Mouse (Mus musculus) MEL (cell line): ENCODE measurements around the gene Rpl36al. TPM values are rescaled to one million over a fixed set of nuclear protein-coding genes. Genes with fewer than 3 reads are reported as not detected.

Experiments used
- DNase-seq: peaks from one replicate; pipeline ENCODE4 v3.0.0; 2011; ENCODE audit warnings: low read depth, low spot score
- H3K27ac ChIP-seq: 2 replicates; pipeline ENCODE4 v1.5.1; 2012; ENCODE audit warnings: low read depth, mild to moderate bottlenecking, control low read depth, low read length, moderate library complexity; ENCODE audit not compliant: control insufficient read depth
- H3K27me3 ChIP-seq, 2 experiments: fragments of 150-350 bp in 1 of 2; sonication (generic) in 1 of 2; 2 replicates each; pipeline ENCODE4 v1.6.1; 2012; ENCODE audit warnings: low read length in 2 of 2, mild to moderate bottlenecking in 2 of 2, improper control_type of control experiment in 1 of 2, moderate library complexity in 1 of 2; ENCODE audit not compliant: insufficient read depth in 2 of 2, control insufficient read depth in 1 of 2
- H3K36me3 ChIP-seq, 2 experiments: 2 replicates each; pipeline ENCODE4 v1.6.1; 2012 to 2014; ENCODE audit warnings: low read length in 2 of 2, improper control_type of control experiment in 1 of 2, inconsistent platforms in 1 of 2, mild to moderate bottlenecking in 1 of 2; ENCODE audit not compliant: insufficient read depth in 2 of 2, control insufficient read depth in 1 of 2
- H3K4me1 ChIP-seq, 2 experiments: fragments of 150-350 bp in 1 of 2; sonication (generic) in 1 of 2; 2 replicates each; pipeline ENCODE4 v1.6.1; 2012; ENCODE audit warnings: low read length in 2 of 2, improper control_type of control experiment in 1 of 2, mild to moderate bottlenecking in 1 of 2; ENCODE audit not compliant: insufficient read depth in 2 of 2, control insufficient read depth in 1 of 2
- H3K4me3 ChIP-seq, 2 experiments: fragments of 150-350 bp in 1 of 2; sonication (generic) in 1 of 2; 2 replicates each; pipeline ENCODE4 v1.5.1; 2012; ENCODE audit warnings: low read depth in 2 of 2, low read length in 2 of 2, mild to moderate bottlenecking in 2 of 2, moderate library complexity in 2 of 2, control low read depth in 1 of 2, improper control_type of control experiment in 1 of 2; ENCODE audit not compliant: control insufficient read depth in 1 of 2, insufficient read depth in 1 of 2
- H3K79me2 ChIP-seq: 2 replicates; pipeline ENCODE4 v1.6.1; 2012; ENCODE audit warnings: mild to moderate bottlenecking, low read length, moderate library complexity; ENCODE audit not compliant: control insufficient read depth, poor library complexity, insufficient read depth
- H3K9ac ChIP-seq: 2 replicates; pipeline ENCODE4 v1.6.1; 2012; ENCODE audit warnings: low read depth, mild to moderate bottlenecking, control low read depth, low read length, moderate library complexity; ENCODE audit not compliant: control insufficient read depth, poor library complexity, severe bottlenecking
- H3K9me3 ChIP-seq: fragments of 150-350 bp; sonication (generic); replicated peaks from 2 replicates; pipeline ENCODE4 v1.6.1; 2012; ENCODE audit warnings: mild to moderate bottlenecking, low read length, improper control_type of control experiment, moderate library complexity; ENCODE audit not compliant: insufficient read depth
- CHD2 ChIP-seq: IDR thresholded peaks from 2 replicates; pipeline ENCODE4 v1.6.1; 2011; ENCODE audit warnings: low read length, improper control_type of control experiment
- ELF1 ChIP-seq: IDR thresholded peaks from 2 replicates; pipeline ENCODE4 v1.6.1; 2014; ENCODE audit warnings: low read depth, mild to moderate bottlenecking, inconsistent platforms, low read length, improper control_type of control experiment, moderate library complexity
- GATA1 ChIP-seq: IDR thresholded peaks from 2 replicates; pipeline ENCODE4 v1.6.1; 2011; ENCODE audit warnings: low read depth, low read length, improper control_type of control experiment
- HCFC1 ChIP-seq: IDR thresholded peaks from 2 replicates; pipeline ENCODE4 v1.6.1; 2012; ENCODE audit warnings: low read depth, mild to moderate bottlenecking, inconsistent platforms, low read length, improper control_type of control experiment, moderate library complexity
- MXI1 ChIP-seq: IDR thresholded peaks from 2 replicates; pipeline ENCODE4 v1.6.1; 2011; ENCODE audit warnings: mild to moderate bottlenecking, low read depth, low read length, improper control_type of control experiment
- MYB ChIP-seq: IDR thresholded peaks from 2 replicates; pipeline ENCODE4 v1.6.1; 2011; ENCODE audit warnings: mild to moderate bottlenecking, low read depth, low read length, improper control_type of control experiment
- MYC ChIP-seq: IDR thresholded peaks from 2 replicates; pipeline ENCODE4 v1.6.1; 2011; ENCODE audit warnings: low read depth, mild to moderate bottlenecking, low read length, improper control_type of control experiment, moderate library complexity
- NELFE ChIP-seq: IDR thresholded peaks from 2 replicates; pipeline ENCODE4 v1.6.1; 2011; ENCODE audit warnings: low read depth, low read length, improper control_type of control experiment
- POLR2A ChIP-seq, 2 experiments: IDR thresholded peaks; 2 replicates each; pipeline ENCODE4 v1.6.1; 2011 to 2012; ENCODE audit warnings: low read length in 2 of 2, mild to moderate bottlenecking in 2 of 2, control low read depth in 1 of 2, improper control_type of control experiment in 1 of 2, low read depth in 1 of 2, moderate library complexity in 1 of 2; ENCODE audit not compliant: control insufficient read depth in 1 of 2, insufficient read depth in 1 of 2, poor library complexity in 1 of 2
- POLR2AphosphoS2 ChIP-seq: IDR thresholded peaks from 2 replicates; pipeline ENCODE4 v1.6.1; 2011; ENCODE audit warnings: low read length, improper control_type of control experiment
- POLR2AphosphoS5 ChIP-seq: IDR thresholded peaks from 2 replicates; pipeline ENCODE4 v1.6.1; 2012; ENCODE audit warnings: low read depth, borderline replicate concordance, mild to moderate bottlenecking, inconsistent platforms, low read length, moderate library complexity, mixed read lengths
- SMC3 ChIP-seq: IDR thresholded peaks from 2 replicates; pipeline ENCODE4 v1.6.1; 2011; ENCODE audit warnings: low read depth, low read length, improper control_type of control experiment
- ZKSCAN1 ChIP-seq: IDR thresholded peaks from 2 replicates; pipeline ENCODE4 v1.6.1; 2012; ENCODE audit warnings: low read depth, mild to moderate bottlenecking, inconsistent platforms, low read length, improper control_type of control experiment, moderate library complexity
- ZMIZ1 ChIP-seq: IDR thresholded peaks from 2 replicates; pipeline ENCODE4 v1.6.1; 2012; ENCODE audit warnings: low read depth, mild to moderate bottlenecking, inconsistent platforms, low read length, improper control_type of control experiment, moderate library complexity
- polyA plus RNA-seq, 2 experiments: library from polyadenylated mRNA; stranded (reverse) in 1 of 2; unstranded in 1 of 2; fragments of >175 nt in 1 of 2; fragments of >200 nt in 1 of 2; gene quantifications; 2 replicates each; pipeline versions ENCODE4 v1.2.1 to v1.2.4; 2012; ENCODE audit warnings: low replicate concordance in 2 of 2, low read depth in 1 of 2; ENCODE audit not compliant: insufficient read length in 2 of 2, insufficient read depth in 1 of 2, missing spikeins in 1 of 2
- total RNA-seq: library from RNA; depleted of rRNA; stranded (reverse); fragments of 300-350 nt; gene quantifications from 2 replicates; pipeline ENCODE4 v1.2.3, GENCODE M21; 2012

Gene Rpl36al
- total and polyA plus RNA-seq, 3 experiments, result 696 to 1,318 TPM; not detected in 1

DNA sequence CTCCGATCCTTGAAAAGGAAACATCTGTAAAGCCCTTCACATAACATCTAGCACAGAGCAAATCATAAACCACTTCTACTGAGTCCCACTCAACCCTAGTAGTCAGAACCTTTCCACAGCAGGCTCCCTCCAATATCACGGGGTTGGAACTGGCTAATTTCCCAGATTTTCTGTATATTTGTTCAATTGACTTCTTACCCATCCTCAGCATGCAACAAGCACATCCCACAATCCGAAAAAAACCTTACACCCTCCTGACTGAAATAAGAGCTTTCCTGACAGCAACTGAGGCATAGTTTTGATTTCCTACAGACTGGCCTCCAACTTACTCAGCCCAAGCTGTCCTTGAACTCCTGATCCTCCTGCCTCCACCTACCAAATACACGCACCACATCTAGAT, 27.4 kb downstream of the Rpl36al start:
- Histone ChIP-seq H3K4me1 (peaks cover 0 to 7% of the 10 kb centered on the region in 2 experiments; a peak in 3 of 4 replicates), H3K27me3 (no peaks in the 10 kb centered on the region), H3K4me3 (no peak overlapping the region), H3K9me3 (no peaks in the 10 kb centered on the region), H3K27ac (no peak overlapping the region), H3K36me3 (peaks cover 8 to 17% of the 10 kb centered on the region in 2 experiments), H3K79me2 (peaks cover 11% of the 10 kb centered on the region), H3K9ac (no peak overlapping the region)
- DNase-seq, result peak; percentile 53
- peak; percentile 71 for TF ChIP-seq POLR2AphosphoS2
- TF ChIP-seq POLR2A (IDR thresholded peaks at IDR 0.05; ENCODE audit: control insufficient read depth in 1 of 2, insufficient read depth in 1 of 2, low read depth in 1 of 2, low read length in 2 of 2, poor library complexity in 1 of 2), result peak in 1 of 2 experiments; percentile 62; a peak in 2 of 4 replicates
- no peak for TF ChIP-seq MXI1

DNA sequence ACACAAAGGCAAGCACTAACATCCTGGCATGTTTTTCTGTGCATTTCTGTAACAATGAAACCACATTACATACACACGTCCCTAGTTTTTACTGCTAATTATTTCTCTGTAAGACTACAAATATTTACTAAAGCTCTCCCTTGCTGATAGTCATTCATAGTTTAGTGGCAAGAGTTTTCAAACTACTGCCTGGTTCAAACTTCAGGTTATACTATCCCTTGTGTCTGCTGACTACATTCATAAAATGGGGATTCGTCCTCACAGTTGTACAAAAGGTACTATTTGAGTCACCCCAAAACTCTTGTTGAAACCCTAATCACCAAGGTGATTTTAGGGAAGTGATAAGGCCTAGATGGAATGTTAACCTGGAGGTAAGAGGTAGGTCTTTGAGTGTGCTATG, 28.0 kb downstream of the Rpl36al start:
- peaks cover 0 to 7% of the 10 kb centered on the region in 2 experiments; a peak in 3 of 4 replicates for H3K4me1 ChIP-seq
- no peak overlapping the region for H3K27ac ChIP-seq
- H3K36me3 ChIP-seq, result peaks cover 8 to 17% of the 10 kb centered on the region in 2 experiments
- no peak overlapping the region for H3K4me3 ChIP-seq
- TF ChIP-seq HCFC1, result 0 out of 2 replicates have a peak, but pooled peaks have one; percentile 15
- TF ChIP-seq POLR2AphosphoS5, result no peak
- TF ChIP-seq POLR2AphosphoS2, result peak; percentile 47; the same call in 1 of the 2 replicates
- no peak for TF ChIP-seq MYC
- TF ChIP-seq MYB, result no peak; the same call in 1 of the 2 replicates
- TF ChIP-seq ZMIZ1, result 0 out of 2 replicates have a peak, but pooled peaks have one; percentile 56
- no peak for TF ChIP-seq NELFE
- 0 out of 2 replicates have a peak, but pooled peaks have one; percentile 7 for TF ChIP-seq CHD2
- no peak for TF ChIP-seq ELF1
- no peak for TF ChIP-seq POLR2A (IDR thresholded peaks at IDR 0.05; ENCODE audit: control insufficient read depth in 1 of 2, insufficient read depth in 1 of 2, low read depth in 1 of 2, low read length in 2 of 2, poor library complexity in 1 of 2)
- no peak for TF ChIP-seq SMC3
- TF ChIP-seq ZKSCAN1, result no peak
- peak; percentile 57 for DNase-seq
- H3K79me2 ChIP-seq, result peaks cover 11% of the 10 kb centered on the region
- no peaks in the 10 kb centered on the region for H3K9me3 ChIP-seq
- no peaks in the 10 kb centered on the region for H3K27me3 ChIP-seq
- H3K9ac ChIP-seq, result no peak overlapping the region

DNA sequence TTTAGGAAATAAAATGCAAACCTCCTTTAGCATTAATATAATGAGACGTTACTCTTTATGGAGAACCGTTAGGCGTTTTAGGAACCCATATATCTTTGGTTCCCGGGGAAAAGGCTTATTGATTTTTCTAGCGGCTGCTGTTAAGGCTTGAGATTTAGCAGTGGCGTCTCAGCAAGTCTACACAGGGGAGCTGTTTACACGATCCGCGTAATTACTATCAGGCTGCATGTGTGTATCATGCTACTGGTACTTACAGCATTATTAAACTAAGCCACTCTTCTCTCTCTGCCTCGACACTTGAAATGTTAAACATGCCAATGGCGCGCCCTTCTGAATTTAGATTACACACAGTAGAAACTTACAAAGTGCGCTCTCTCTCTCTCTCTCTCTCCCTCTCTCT, 33.8 kb downstream of the Rpl36al start:
- H3K4me3 ChIP-seq, result no peak overlapping the region
- DNase-seq, result no peak
- TF ChIP-seq MYB (no peak), GATA1 (no peak), ZKSCAN1 (no peak)
- TF ChIP-seq, all 39 proteins: peak for 0
- no peaks in the 10 kb centered on the region for H3K79me2 ChIP-seq
- H3K4me1 ChIP-seq, result peaks cover 0 to 5% of the 10 kb centered on the region in 2 experiments; a peak in 2 of 4 replicates
- no peaks in the 10 kb centered on the region for H3K36me3 ChIP-seq
- H3K9ac ChIP-seq, result no peak overlapping the region
- no peak overlapping the region for H3K27ac ChIP-seq
- no peaks in the 10 kb centered on the region for H3K9me3 ChIP-seq
- no peaks in the 10 kb centered on the region for H3K27me3 ChIP-seq
